Comparison of ENCODE assay signal across 27 mouse cellular contexts in the genomic region with DNA sequence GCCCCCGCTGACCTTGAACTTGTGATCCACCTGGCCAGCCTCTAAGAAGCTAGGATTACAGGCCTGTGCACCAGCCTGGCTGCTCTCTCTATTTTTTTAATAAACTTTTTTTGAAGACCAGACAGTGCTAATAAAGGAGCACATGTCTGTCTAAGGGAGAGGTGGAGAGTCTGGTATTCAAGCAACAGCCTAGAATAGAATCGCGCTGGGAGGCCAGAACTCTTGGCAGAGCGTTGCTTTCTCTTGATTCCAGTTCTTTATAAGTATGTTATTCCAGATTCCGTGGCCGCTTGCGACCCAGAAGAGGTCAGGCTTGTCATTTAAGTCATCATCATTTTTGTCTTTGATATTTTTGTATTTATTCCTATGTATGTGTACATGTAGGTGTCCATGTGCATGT. TPM values are rescaled to one million over a fixed set of nuclear protein-coding genes. Genes with fewer than 3 reads are reported as not detected.
DNase-seq lines count a peak whose midpoint lies in the region; ATAC-seq and TF ChIP-seq lines count a peak whose summit lies in the region.
"Had no signal": no experiment of that assay in that cellular context is flagged by ENCODE, and none has a peak within 500 bp of the region (broad histone marks: within the 10 kb centered on the region; RNA-seq: fewer than 3 reads in every experiment).

No protein-coding gene starts in this region.

- peak overlapping the region; percentile 75 for H3K27ac ChIP-seq in heart, adult 2 months
- no peak overlapping the region for H3K27ac ChIP-seq in heart, embryonic 12.5 days (ENCODE audit: poor library complexity, severe bottlenecking)
- peak overlapping the region; percentile 73 for H3K27ac ChIP-seq in heart, embryonic 15.5 days
- H3K27ac ChIP-seq in kidney, adult 2 months (ENCODE audit: insufficient read depth, low read depth, low read length): peak overlapping the region; percentile 82; the same call in 1 of the 2 replicates
- H3K27ac ChIP-seq: embryonic facial prominence, embryonic 10.5 days; embryonic facial prominence, embryonic 13.5 days; forebrain, embryonic 12.5 days; forebrain, embryonic 15.5 days; hindbrain, embryonic 10.5 days; hindbrain, embryonic 13.5 days; intestine, embryonic 15.5 days had no signal

- no peak overlapping the region for H3K9ac ChIP-seq in heart, adult 2 months (ENCODE audit: low read depth, low read length)
- no peak overlapping the region for H3K9ac ChIP-seq in heart, embryonic 12.5 days
- no peak overlapping the region for H3K9ac ChIP-seq in heart, embryonic 15.5 days
- H3K9ac ChIP-seq: embryonic facial prominence, embryonic 13.5 days; forebrain, embryonic 12.5 days; forebrain, embryonic 15.5 days; hindbrain, embryonic 13.5 days; intestine, embryonic 15.5 days had no signal

- H3K79me2 ChIP-seq in heart, adult 2 months (replicated peaks; ENCODE audit: control insufficient read depth, insufficient read depth, low read length): peaks cover 9% of the 10 kb centered on the region

- ATAC-seq in heart, embryonic 12.5 days (ENCODE audit: insufficient number of reproducible peaks, low FRiP score): no peak
- no peak for ATAC-seq in heart, embryonic 15.5 days (replicated peaks; ENCODE audit: insufficient number of reproducible peaks, insufficient read depth, low FRiP score, low read depth)
- ATAC-seq: activated CD4-positive, CD25-positive, alpha-beta regulatory T cell, adult 4 months; forebrain, embryonic 15.5 days; hindbrain, embryonic 16.5 days; intestine, embryonic 15.5 days had no signal

- no peaks in the 10 kb centered on the region for H3K36me3 ChIP-seq in heart, adult 2 months (ENCODE audit: control insufficient read depth, insufficient read depth, low read length)
- peaks cover 7% of the 10 kb centered on the region; the same call in 1 of the 2 replicates for H3K36me3 ChIP-seq in heart, embryonic 12.5 days
- no peaks in the 10 kb centered on the region for H3K36me3 ChIP-seq in heart, embryonic 15.5 days
- no peaks in the 10 kb centered on the region for H3K36me3 ChIP-seq in kidney, adult 2 months (ENCODE audit: control insufficient read depth, insufficient read depth, low read length)
- H3K36me3 ChIP-seq: forebrain, embryonic 12.5 days; forebrain, embryonic 15.5 days; hindbrain, embryonic 10.5 days; hindbrain, embryonic 13.5 days had no signal

- H3K9me3 ChIP-seq in heart, embryonic 12.5 days (replicated peaks): no peaks in the 10 kb centered on the region
- H3K9me3 ChIP-seq in heart, embryonic 15.5 days (replicated peaks): no peaks in the 10 kb centered on the region
- H3K9me3 ChIP-seq: embryonic facial prominence, embryonic 10.5 days; embryonic facial prominence, embryonic 13.5 days; forebrain, embryonic 12.5 days; forebrain, embryonic 15.5 days; hindbrain, embryonic 10.5 days; hindbrain, embryonic 13.5 days; intestine, embryonic 15.5 days had no signal

- H3K27me3 ChIP-seq in heart, adult 2 months (ENCODE audit: control insufficient read depth, insufficient read depth, low read length): no peaks in the 10 kb centered on the region
- H3K27me3 ChIP-seq in heart, embryonic 12.5 days (replicated peaks): no peaks in the 10 kb centered on the region
- H3K27me3 ChIP-seq in heart, embryonic 15.5 days: no peaks in the 10 kb centered on the region
- H3K27me3 ChIP-seq in kidney, adult 2 months (replicated peaks; ENCODE audit: control insufficient read depth, insufficient read depth, low read length): no peaks in the 10 kb centered on the region
- H3K27me3 ChIP-seq: embryonic facial prominence, embryonic 13.5 days; forebrain, embryonic 12.5 days; forebrain, embryonic 15.5 days; hindbrain, embryonic 13.5 days; intestine, embryonic 15.5 days had no signal

- peaks cover 9% of the 10 kb centered on the region for H3K4me1 ChIP-seq in heart, adult 2 months (ENCODE audit: control insufficient read depth, insufficient read depth, low read length)
- peaks cover 22% of the 10 kb centered on the region for H3K4me1 ChIP-seq in heart, embryonic 12.5 days (replicated peaks)
- H3K4me1 ChIP-seq in heart, embryonic 15.5 days (replicated peaks): peaks cover 14% of the 10 kb centered on the region
- H3K4me1 ChIP-seq in kidney, adult 2 months (ENCODE audit: control insufficient read depth, insufficient read depth, low read length): peaks cover 10% of the 10 kb centered on the region; the same call in 1 of the 2 replicates
- H3K4me1 ChIP-seq: forebrain, embryonic 12.5 days; forebrain, embryonic 15.5 days had no signal

- TF ChIP-seq CTCF in heart, adult 2 months (IDR thresholded peaks at IDR 0.05): no peak
- TF ChIP-seq CTCF in kidney, adult 2 months (conservative IDR thresholded peaks at IDR 0.05; ENCODE audit: insufficient read depth, insufficient read length, low read depth, low read length): no peak

- WGBS in heart, adult 2 months: 58% methylated on average over 7 of the region's 7 CpGs
- 84% methylated on average over 7 of the region's 7 CpGs for WGBS in heart, embryonic 12.5 days
- 66% methylated on average over 7 of the region's 7 CpGs for WGBS in heart, embryonic 15.5 days
- WGBS in kidney, adult 2 months: 88% methylated on average over 7 of the region's 7 CpGs

- H3K4me3 ChIP-seq in heart, adult 2 months: no peak overlapping the region
- no peak overlapping the region for H3K4me3 ChIP-seq in heart, embryonic 12.5 days
- H3K4me3 ChIP-seq in heart, embryonic 15.5 days: no peak overlapping the region
- no peak overlapping the region for H3K4me3 ChIP-seq in kidney, adult 2 months (ENCODE audit: insufficient read depth, low read depth, low read length)
- H3K4me3 ChIP-seq: embryonic facial prominence, embryonic 10.5 days; embryonic facial prominence, embryonic 13.5 days; erythroblast, embryonic 14.5 days; forebrain, embryonic 12.5 days; forebrain, embryonic 15.5 days; hindbrain, embryonic 10.5 days; hindbrain, embryonic 13.5 days; intestine, embryonic 15.5 days had no signal

- no peak for TF ChIP-seq POLR2A in heart, adult 2 months (IDR thresholded peaks at IDR 0.05; ENCODE audit: insufficient read depth, low read depth, low read length)
- no peak for TF ChIP-seq POLR2A in kidney, adult 2 months (IDR thresholded peaks at IDR 0.05; ENCODE audit: low read depth, low read length)

- DNase-seq in gastrocnemius, adult 18-20 months (ENCODE audit: low spot score): peak; percentile 45
- no peak for DNase-seq in gastrocnemius, postnatal 14 days
- no peak for DNase-seq in heart, adult 2 months
- no peak for DNase-seq in heart, postnatal 14 days
- no peak for DNase-seq in kidney, adult 2 months
- DNase-seq in kidney, postnatal 4 days: no peak
- DNase-seq: adrenal gland, adult 8-10 months; adrenal gland, postnatal 25 days; cerebellum, adult 11-12 months; cerebellum, adult 8-10 months; cerebellum, postnatal 10 days; cerebellum, postnatal 36 days; embryo, embryonic 11 days; kidney, adult 11 months; kidney, adult 9 months had no signal

- no peak for TF ChIP-seq EP300 in heart, adult 2 months (IDR thresholded peaks at IDR 0.05; ENCODE audit: insufficient read depth, low read depth, low read length)

- intact Hi-C loops in gastrocnemius, postnatal 14 days (cut with DNase I; ENCODE audit: low total_unique reads): no loop called here
- intact Hi-C loops in heart, adult 2 months (cut with DNase I): no loop called here
- intact Hi-C loops in heart, postnatal 14 days (cut with DNase I): no loop called here

- no peak overlapping the region for H3K4me2 ChIP-seq in heart, embryonic 12.5 days
- H3K4me2 ChIP-seq in heart, embryonic 15.5 days: no peak overlapping the region
- H3K4me2 ChIP-seq: embryonic facial prominence, embryonic 13.5 days; forebrain, embryonic 12.5 days; forebrain, embryonic 15.5 days; hindbrain, embryonic 13.5 days; intestine, embryonic 15.5 days had no signal

RNA-seq across cellular contexts. Expression of a gene that starts 31.2 kb away (rescaled TPM):
- 100 to 1,000 TPM; 137 to 171 TPM for total RNA-seq in gastrocnemius, adult 18-20 months (2021)
- total RNA-seq in gastrocnemius, postnatal 14 days (2021): 10 to 100 TPM; 70.3 to 78.1 TPM
- total RNA-seq in heart, adult 2 months (2021): 10 to 100 TPM; 42.7 to 53.5 TPM
- 10.6 and 14.8 TPM in 2 replicates for polyA plus RNA-seq in heart, adult 2 months (2012; rRNA removed)
- 38.9 and 39.0 TPM in 2 replicates for polyA plus RNA-seq in heart, embryonic 12.5 days (2016; fragmentation: Nextera tagmentation; extraction: Ambion mirVana)
- 26.0 and 28.8 TPM in 2 replicates for polyA plus RNA-seq in heart, embryonic 15.5 days (2015; fragmentation: Nextera tagmentation; extraction: Ambion mirVana)
- 10 to 100 TPM; 40.9 to 42.7 TPM for total RNA-seq in heart, postnatal 14 days (2021)
- 13.5 and 16.4 TPM in 2 replicates for polyA plus RNA-seq in kidney, adult 2 months (2012; rRNA removed)
- polyA plus RNA-seq: activated CD4-positive, CD25-positive, alpha-beta regulatory T cell, adult 4 months; erythroblast, embryonic 14.5 days had no signal
